Mouse (Mus musculus): Measurements from ENCODE around the gene Psen1. TPM values are rescaled to one million over a fixed set of nuclear protein-coding genes. Genes with fewer than 3 reads are reported as not detected.
A peak's percentile ranks its signal among the peaks of the same experiment; 100 is the strongest.

The Psen1 gene
- 10 to 100 TPM; 67.7 to 67.8 TPM for total RNA-seq (2021)

- DNase-seq (ENCODE audit: extremely low spot score in 1 of 2, low spot score in 1 of 2), result peak; percentile 85 to 92
These were observed at the start of gene Psen1 for GRCm38 (mm10) chr12:83687934-83688315. Psen1 (plus strand) TSS chr12:83688152.

- no peak for DNase-seq (ENCODE audit: extremely low spot score in 1 of 2, low spot score in 1 of 2)
These were observed 46.7 kb upstream of the Psen1 start for GRCm38 (mm10) chr12:83641233-83641632.

GRCm38 (mm10) chr12:83643116-83643515 is 44.8 kb upstream of the Psen1 start:
- DNase-seq (ENCODE audit: extremely low spot score in 1 of 2, low spot score in 1 of 2), result no peak

- DNase-seq (ENCODE audit: extremely low spot score in 1 of 2, low spot score in 1 of 2), result no peak
These were observed 37.6 kb upstream of the Psen1 start for GRCm38 (mm10) chr12:83650346-83650745.

GRCm38 (mm10) chr12:83651414-83651813 is 36.5 kb upstream of the Psen1 start:
- DNase-seq (ENCODE audit: extremely low spot score in 1 of 2, low spot score in 1 of 2), result no peak

GRCm38 (mm10) chr12:83685466-83685865 is 2.5 kb upstream of the Psen1 start:
- no peak for DNase-seq (ENCODE audit: extremely low spot score in 1 of 2, low spot score in 1 of 2)

- no peak for DNase-seq (ENCODE audit: extremely low spot score in 1 of 2, low spot score in 1 of 2)
These were observed 1.2 kb upstream of the Psen1 start for GRCm38 (mm10) chr12:83686575-83687350.

- no peak for DNase-seq (ENCODE audit: extremely low spot score in 1 of 2, low spot score in 1 of 2)
These were observed 549 bp downstream of the Psen1 start for GRCm38 (mm10) chr12:83688316-83689086.

GRCm38 (mm10) chr12:83689087-83689432 is 1.1 kb downstream of the Psen1 start:
- DNase-seq (ENCODE audit: extremely low spot score in 1 of 2, low spot score in 1 of 2), result no peak

- DNase-seq (ENCODE audit: extremely low spot score in 1 of 2, low spot score in 1 of 2), result no peak
These were observed 6.1 kb downstream of the Psen1 start for GRCm38 (mm10) chr12:83694011-83694410.

GRCm38 (mm10) chr12:83694669-83695068 is 6.7 kb downstream of the Psen1 start:
- DNase-seq (ENCODE audit: extremely low spot score in 1 of 2, low spot score in 1 of 2), result no peak

- no peak for DNase-seq (ENCODE audit: extremely low spot score in 1 of 2, low spot score in 1 of 2)
These were observed 10.7 kb downstream of the Psen1 start for GRCm38 (mm10) chr12:83698637-83699036.

- no peak for DNase-seq (ENCODE audit: extremely low spot score in 1 of 2, low spot score in 1 of 2)
These were observed 13.7 kb downstream of the Psen1 start for GRCm38 (mm10) chr12:83701608-83702007.

- DNase-seq (ENCODE audit: extremely low spot score in 1 of 2, low spot score in 1 of 2), result no peak
These were observed 14.8 kb downstream of the Psen1 start for GRCm38 (mm10) chr12:83702796-83703195.

GRCm38 (mm10) chr12:83706951-83707350 is 19.0 kb downstream of the Psen1 start:
- DNase-seq (ENCODE audit: extremely low spot score in 1 of 2, low spot score in 1 of 2), result no peak

- DNase-seq (ENCODE audit: extremely low spot score in 1 of 2, low spot score in 1 of 2), result no peak
These were observed 20.5 kb downstream of the Psen1 start for GRCm38 (mm10) chr12:83708160-83709092.

- no peak for DNase-seq (ENCODE audit: extremely low spot score in 1 of 2, low spot score in 1 of 2)
These were observed 22.0 kb downstream of the Psen1 start for GRCm38 (mm10) chr12:83709934-83710333.

- DNase-seq (ENCODE audit: extremely low spot score in 1 of 2, low spot score in 1 of 2), result peak in 1 of 2 experiments; percentile 35
These were observed 25.8 kb downstream of the Psen1 start for GRCm38 (mm10) chr12:83713749-83714148.

GRCm38 (mm10) chr12:83716416-83717184 is 28.6 kb downstream of the Psen1 start:
- no peak for DNase-seq (ENCODE audit: extremely low spot score in 1 of 2, low spot score in 1 of 2)

GRCm38 (mm10) chr12:83719431-83719830 is 31.5 kb downstream of the Psen1 start:
- no peak for DNase-seq (ENCODE audit: extremely low spot score in 1 of 2, low spot score in 1 of 2)
